Mouse (Mus musculus) frontal cortex, postnatal 14 days (tissue): ENCODE results near the gene Frs2.
A peak's percentile ranks its signal among the peaks of the same experiment; 100 is the strongest.

ENCODE experiments used
- DNase-seq, 2 experiments: peaks; one replicate each; pipeline ENCODE4 v3.0.0; 2022; ENCODE audit warnings: low spot score in 2 of 2

Gene Frs2

GRCm38 (mm10) chr10:117148361-117149003, at the start of gene Frs2:
Gene Frs2 (minus strand): TSS chr10:117148534.
- DNase-seq: peak; percentile 85 to 88

GRCm38 (mm10) chr10:117196696-117197095, 48.4 kb upstream of the Frs2 start:
- DNase-seq: no peak

GRCm38 (mm10) chr10:117195748-117196147, 47.4 kb upstream of the Frs2 start:
- no peak for DNase-seq

GRCm38 (mm10) chr10:117195005-117195404, 46.7 kb upstream of the Frs2 start:
- DNase-seq: no peak

GRCm38 (mm10) chr10:117193364-117193763, 45.0 kb upstream of the Frs2 start:
- no peak for DNase-seq

DNA sequence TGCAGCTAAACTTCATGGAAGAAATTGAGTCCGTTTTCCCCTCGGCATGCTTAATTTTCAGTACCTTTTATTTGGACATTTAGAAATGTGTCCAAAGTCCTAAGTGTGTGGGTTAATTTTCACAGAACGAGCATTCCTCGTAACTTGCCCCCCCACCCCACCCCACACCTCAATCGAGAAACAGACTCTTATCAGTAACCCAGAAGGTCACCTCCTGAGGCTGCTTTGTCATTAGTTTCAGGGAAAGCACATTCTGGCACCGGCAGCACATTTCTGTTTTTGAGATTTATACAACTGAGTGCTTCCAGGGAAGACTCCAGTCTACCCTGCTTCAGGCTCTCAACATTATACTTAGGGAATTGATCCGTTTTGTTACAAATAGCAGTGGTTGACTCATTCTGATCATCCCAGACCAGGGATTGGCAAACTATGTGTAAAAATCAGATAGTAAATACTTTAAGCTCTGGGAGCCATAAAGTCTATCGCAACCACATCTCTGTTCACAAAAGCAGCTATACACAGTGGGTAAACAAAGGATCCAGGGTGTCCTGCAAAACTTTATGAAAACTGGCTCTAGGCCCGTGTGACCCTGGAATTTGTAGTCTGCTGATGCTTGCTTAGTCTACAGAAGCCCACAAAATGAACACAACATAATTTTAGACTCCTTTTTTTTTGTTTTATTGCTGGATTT, 37.2 kb upstream of the Frs2 start:
- DNase-seq: no peak

DNA sequence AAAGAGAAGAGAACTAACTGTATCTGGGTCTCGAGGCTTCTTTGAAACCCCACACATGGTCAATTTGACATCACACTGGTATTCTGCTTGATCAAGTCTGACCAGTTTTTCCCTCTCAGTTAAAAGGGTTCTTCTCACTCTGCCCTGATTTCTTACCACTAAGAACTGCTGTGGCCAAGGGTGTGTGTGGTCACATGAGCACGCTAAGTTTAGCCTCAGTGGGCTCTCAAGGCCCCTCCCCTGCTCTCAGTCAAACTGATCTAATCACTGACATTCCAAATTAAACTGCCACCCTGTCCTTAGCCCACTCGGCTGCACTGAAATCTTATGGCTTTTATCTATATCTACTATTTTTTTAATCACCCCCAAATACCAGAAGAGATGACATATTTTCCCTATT, 32.8 kb upstream of the Frs2 start:
- DNase-seq: no peak

DNA sequence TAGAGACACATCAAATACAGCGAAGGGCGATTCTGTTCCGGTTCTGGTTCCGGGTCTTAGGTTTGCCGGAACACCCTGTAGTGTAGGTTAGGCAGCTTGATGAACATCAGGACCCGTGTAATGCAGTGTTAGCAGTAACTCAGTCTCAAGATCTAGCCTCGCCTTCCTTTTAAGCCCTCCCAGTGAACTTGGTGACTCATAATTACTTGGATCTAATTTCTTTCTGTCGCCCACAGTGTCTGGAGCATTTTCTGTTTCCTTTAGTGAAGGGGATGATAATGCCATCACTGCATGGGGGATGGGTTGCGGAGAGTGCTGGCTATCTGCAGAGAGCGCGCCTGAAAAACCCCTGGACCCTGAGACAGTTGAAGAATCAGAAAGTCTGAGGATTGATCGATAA, 26.3 kb upstream of the Frs2 start:
- DNase-seq: no peak

DNA sequence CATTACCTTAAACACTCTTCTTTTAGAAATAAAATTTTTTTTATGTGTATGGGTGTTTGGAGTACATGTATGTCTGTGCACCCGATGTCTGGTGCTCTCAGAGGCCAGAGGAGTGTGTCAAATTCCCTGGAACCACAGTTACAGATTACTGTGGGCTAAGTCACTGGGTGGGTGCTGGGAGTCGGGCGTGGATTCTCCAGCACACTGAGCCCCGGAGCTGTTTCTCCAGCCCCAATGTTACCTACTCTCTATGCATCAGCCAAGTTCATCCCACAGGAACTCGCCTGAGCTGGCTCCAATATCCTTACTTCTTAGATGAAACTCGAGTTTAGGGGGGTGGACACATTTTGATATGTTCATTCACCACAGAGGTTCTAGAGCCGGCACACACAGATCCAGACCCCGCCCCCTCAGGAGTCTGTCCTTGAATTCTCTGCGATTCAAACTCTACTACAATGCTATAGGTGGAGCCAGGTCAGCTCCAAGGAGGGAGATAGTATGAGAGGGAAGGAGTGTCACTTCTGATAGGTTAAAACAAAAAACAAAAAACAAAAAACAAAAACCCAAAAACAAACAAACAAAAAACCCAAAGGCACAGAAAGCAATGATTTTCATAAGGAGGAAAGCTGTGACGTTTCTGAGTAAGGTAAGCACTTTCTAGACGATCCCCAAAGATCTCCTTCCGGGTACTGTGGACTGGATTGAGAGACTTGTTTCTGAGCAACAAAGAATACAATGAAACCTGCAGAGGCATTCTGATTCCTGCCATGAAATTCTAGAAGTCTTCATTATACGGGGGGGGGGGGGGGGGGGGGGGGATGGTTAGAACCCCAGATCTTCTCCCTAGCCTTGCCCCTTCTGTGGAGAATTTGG, 25.5 kb upstream of the Frs2 start:
- DNase-seq: no peak

GRCm38 (mm10) chr10:117173111-117173510, 24.8 kb upstream of the Frs2 start:
- DNase-seq: no peak

DNA sequence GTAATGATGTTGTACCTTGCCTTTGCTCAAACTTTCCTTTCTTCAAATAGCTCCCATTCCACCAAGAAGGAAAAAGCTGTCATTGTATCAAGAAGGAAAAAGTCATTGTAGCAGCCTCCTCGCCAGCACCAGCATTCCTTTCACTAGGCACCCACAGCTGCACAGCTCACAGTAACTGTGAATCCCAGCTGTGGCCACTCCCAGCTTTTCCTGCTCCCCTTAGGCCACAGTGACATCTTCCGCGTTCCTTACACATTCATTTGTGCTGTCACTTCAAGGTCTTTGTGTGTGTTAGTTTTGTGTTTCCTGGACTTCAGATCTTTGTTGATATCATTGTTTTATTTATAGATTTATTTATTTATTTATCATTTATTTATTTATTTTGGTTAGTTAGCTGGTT, 23.7 kb upstream of the Frs2 start:
- DNase-seq: no peak

DNA sequence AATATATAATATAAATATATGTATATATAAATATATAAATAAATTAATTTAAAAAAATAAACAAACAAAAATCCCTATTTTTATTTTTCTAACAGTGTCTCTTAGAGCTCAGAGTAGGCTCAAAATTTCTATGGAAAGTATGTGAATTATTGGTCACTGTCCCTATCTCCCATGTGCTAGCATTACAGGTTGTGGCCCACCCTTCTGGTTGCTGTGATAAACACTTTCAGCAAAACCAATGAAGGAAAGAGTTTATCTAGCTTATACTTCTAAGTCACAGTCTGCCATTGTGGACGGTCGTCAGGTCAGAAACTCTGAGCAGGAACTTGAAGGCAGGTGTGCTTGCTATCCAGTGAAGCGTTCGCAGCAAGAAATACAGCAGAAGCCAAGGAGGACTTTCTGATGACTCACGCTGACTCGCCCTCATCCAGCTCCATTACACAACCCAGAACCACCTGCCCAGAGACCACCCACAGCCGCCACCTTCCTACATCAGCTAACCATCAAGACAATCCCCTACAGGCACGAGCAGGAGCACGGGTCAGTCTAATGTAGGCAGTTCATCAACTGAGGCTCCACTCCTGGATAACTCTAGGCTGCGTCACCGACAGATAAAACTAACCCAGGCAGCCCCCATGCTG, 18.6 kb upstream of the Frs2 start:
- DNase-seq: no peak

- DNase-seq: no peak
Observed at GRCm38 (mm10) chr10:117162662-117163061, 14.3 kb upstream of the Frs2 start.

DNA sequence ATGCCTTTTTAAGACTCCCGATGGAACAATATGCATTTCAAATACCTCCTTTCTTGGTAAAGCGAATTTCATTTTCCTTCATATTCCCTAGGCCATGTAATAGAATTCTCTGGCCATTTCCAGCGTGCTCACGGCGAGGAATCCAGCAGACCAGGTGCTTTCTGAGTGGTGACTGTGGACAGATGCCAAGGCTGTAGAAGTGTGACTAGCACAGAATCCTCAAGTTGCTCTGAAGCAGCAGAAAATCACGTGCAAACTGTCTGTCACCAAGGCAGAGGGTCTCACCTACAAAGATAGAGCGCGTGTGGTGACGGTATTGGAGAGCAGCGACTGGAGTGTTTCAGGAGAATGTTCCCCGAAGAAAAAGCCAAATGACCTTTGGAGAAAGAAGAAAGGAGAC, 11.8 kb upstream of the Frs2 start:
- no peak for DNase-seq

GRCm38 (mm10) chr10:117152247-117152646, 3.9 kb upstream of the Frs2 start:
- no peak for DNase-seq

DNA sequence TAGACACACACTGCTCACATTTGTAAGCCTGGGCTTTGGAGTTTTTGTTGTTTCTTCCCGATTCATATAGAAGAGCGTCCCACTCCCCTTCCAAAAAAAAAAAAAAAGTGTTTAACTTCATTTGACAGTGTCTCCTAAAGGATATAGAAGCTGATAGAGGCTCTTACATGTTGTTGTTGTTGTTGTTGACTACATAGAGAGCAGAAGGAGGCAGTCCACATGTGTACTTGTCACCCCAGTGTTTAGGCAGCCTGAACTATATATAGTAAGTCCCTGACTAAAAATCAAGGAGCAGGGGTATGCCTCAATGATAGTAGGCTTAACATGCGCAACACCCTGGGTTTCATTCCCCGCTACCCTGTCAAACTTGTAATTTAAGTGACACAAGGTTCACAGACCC, 3.3 kb upstream of the Frs2 start:
- DNase-seq: no peak

GRCm38 (mm10) chr10:117151241-117151640, 2.9 kb upstream of the Frs2 start:
- no peak for DNase-seq

DNA sequence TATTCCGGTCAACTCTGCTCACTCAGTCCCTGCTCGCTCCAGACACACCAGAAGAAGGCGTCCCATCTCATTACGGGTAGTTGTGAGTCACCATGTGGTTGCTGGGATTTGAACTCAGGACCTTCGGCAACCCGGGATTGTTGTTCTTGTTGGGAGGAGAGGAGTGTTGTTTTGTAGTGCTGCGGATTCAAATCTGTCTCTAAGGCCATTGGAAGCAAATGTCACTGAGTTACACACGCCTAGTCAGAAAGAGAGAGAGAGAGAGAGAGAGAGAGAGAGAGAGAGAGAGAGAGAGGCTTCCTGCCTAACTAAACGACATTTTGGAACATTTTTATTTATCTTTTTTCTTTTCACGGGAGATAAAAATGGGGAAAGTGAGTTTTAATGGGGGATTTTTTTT, 2.4 kb upstream of the Frs2 start:
- DNase-seq: no peak

DNA sequence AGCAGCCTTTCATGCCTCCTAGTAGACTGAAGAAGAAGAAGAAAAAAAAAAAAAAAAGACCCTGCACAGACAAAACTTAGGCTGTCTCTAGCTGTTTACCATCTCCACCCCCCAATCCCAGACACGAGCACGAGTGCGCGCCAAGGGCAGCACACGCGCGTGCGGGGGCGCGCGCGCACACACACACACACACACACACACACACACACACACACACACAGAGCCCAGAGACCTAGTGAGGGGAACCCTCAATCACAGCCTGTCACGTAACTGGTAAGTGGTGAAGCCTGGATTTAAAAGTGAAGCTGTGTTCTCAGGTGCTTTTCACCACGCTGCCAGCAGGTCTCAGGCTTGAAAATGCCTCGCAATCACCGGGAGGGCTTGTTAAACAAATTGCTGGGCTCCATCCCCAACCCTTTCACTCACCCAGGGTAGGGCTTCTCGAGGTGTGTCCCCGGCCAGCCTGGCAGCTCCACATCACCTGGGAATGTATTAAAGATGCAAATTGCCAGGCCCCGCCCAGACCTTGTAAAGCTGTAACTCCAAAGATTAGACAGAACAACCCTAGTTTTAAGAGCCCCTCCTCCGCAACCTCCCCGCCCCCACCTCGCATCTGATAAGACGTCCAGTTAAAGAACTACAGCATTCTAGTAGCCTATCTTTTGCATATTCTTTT, 1.7 kb upstream of the Frs2 start:
- DNase-seq: no peak

- DNase-seq: no peak
Observed at GRCm38 (mm10) chr10:117149241-117149640, 907 bp upstream of the Frs2 start.

DNA sequence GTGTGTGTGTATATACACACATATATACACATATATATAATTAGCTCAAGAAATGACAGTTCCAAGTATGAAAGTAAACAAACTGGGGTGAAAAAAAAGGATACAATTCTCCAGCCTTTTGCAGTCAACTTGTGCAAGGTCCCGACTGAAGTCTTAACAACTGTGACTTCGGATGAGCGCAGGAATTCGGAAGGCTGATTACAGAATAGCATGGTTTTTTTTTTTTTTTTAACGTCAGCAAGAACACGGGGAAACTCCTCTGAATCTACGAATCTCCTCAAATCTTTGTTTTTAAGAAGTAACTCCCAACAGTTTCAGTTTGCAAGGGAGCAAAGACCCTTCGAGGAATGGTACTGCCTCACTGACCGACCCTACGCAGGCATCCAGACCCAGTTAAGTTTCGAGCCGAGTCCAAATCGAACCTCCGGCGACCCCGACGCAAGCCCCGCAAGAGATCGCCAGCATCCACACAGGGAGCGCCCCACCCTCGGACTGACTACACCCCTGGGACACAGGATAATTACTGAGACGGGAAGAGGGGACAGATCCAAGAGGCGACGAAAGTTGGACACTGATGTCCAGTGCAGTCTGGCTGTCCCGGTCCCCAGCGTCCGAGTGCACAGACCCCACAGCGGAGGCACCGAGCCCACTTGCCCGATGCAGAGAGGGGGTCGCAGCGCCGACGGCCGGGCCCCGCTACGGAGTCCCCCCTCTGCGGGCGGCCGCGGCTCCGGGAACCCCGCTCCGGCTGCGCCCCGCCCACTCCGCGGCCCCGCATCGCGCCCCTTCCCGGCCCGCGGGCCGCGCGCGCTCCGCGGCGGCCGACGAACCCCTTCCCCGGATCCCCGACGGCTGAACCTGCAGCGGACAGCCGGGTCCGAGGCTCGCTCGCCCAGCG, 622 bp downstream of the Frs2 start:
- peak in 1 of 2 experiments; percentile 15 for DNase-seq
